In genomic region chr6:39054206-39054864, GRCm38 (mm10) we compare ENCODE assay signal across 13 mouse cellular contexts.
DNase-seq lines count a peak whose midpoint lies in the region; ATAC-seq and TF ChIP-seq lines count a peak whose summit lies in the region.
"Had no signal": no experiment of that assay in that cellular context is flagged by ENCODE, and none has a peak within 500 bp of the region (broad histone marks: within the 10 kb centered on the region; RNA-seq: fewer than 3 reads in every experiment).

No protein-coding gene starts in this region.

- H3K4me1 ChIP-seq in hindbrain, embryonic 15.5 days (replicated peaks): peaks cover 22% of the 10 kb centered on the region
- peaks cover 9% of the 10 kb centered on the region for H3K4me1 ChIP-seq in hindbrain, embryonic 10.5 days (replicated peaks)
- 0 out of 2 replicates have a peak, but pooled peaks cover 10% of the 10 kb centered on the region for H3K4me1 ChIP-seq in forebrain, postnatal 0 days (ENCODE audit: insufficient read depth)
- peaks cover 27% of the 10 kb centered on the region for H3K4me1 ChIP-seq in neural tube, embryonic 13.5 days (replicated peaks)

- DNase-seq in hindbrain, embryonic 10.5 days (ENCODE audit: low spot score): no peak
- peak; percentile 31 for DNase-seq in Patski (ENCODE audit: low read depth, low spot score)
- peak; percentile 49 for DNase-seq in forebrain, postnatal 0 days
- no peak for DNase-seq in spleen, adult 18-20 months
- DNase-seq in ovary, adult 18-20 months (ENCODE audit: low spot score): no peak
- DNase-seq: adrenal gland, postnatal 10 days; gastrocnemius, postnatal 36 days had no signal

- CTCF ChIA-PET in Patski (lab: Charles Lee): interaction anchor here (1.3 kb wide), 1 partner anchor 19 kb away, joined by 3 read pairs; no protein-coding TSS in a partner anchor

- H3K36me3 ChIP-seq in hindbrain, embryonic 15.5 days: no peaks in the 10 kb centered on the region
- no peaks in the 10 kb centered on the region for H3K36me3 ChIP-seq in hindbrain, embryonic 10.5 days
- H3K36me3 ChIP-seq in forebrain, postnatal 0 days (ENCODE audit: insufficient read depth): no peaks in the 10 kb centered on the region
- no peaks in the 10 kb centered on the region for H3K36me3 ChIP-seq in neural tube, embryonic 13.5 days
- H3K36me3 ChIP-seq: heart, embryonic 15.5 days; intestine, embryonic 15.5 days; stomach, embryonic 15.5 days had no signal

- 64% methylated on average over 13 of the region's 13 CpGs for WGBS in hindbrain, embryonic 15.5 days
- WGBS in hindbrain, embryonic 10.5 days: 90% methylated on average over 13 of the region's 13 CpGs
- 46% methylated on average over 13 of the region's 13 CpGs for WGBS in forebrain, postnatal 0 days
- WGBS in neural tube, embryonic 13.5 days: 35% methylated on average over 13 of the region's 13 CpGs

- in situ Hi-C loops in Patski (cut with MboI; ENCODE audit: low pct_unique_long_range_greater_than_20kb): no loop called here

- H3K27me3 ChIP-seq in hindbrain, embryonic 15.5 days: no peaks in the 10 kb centered on the region
- H3K27me3 ChIP-seq in hindbrain, embryonic 10.5 days (ENCODE audit: insufficient read depth, poor library complexity, severe bottlenecking): no peaks in the 10 kb centered on the region
- no peaks in the 10 kb centered on the region for H3K27me3 ChIP-seq in Patski
- no peaks in the 10 kb centered on the region for H3K27me3 ChIP-seq in forebrain, postnatal 0 days (ENCODE audit: insufficient read depth, low read length)
- H3K27me3 ChIP-seq in neural tube, embryonic 13.5 days: no peaks in the 10 kb centered on the region
- H3K27me3 ChIP-seq: heart, embryonic 15.5 days; intestine, embryonic 15.5 days; stomach, embryonic 15.5 days had no signal

- TF ChIP-seq CTCF in Patski (IDR thresholded peaks at IDR 0.05): no peak
- no peak for TF ChIP-seq CTCF in forebrain, postnatal 0 days (IDR thresholded peaks at IDR 0.05; ENCODE audit: low read depth)

- H3K9me3 ChIP-seq in hindbrain, embryonic 15.5 days: no peaks in the 10 kb centered on the region
- no peaks in the 10 kb centered on the region for H3K9me3 ChIP-seq in hindbrain, embryonic 10.5 days
- no peaks in the 10 kb centered on the region for H3K9me3 ChIP-seq in forebrain, postnatal 0 days (ENCODE audit: low read length)
- H3K9me3 ChIP-seq in neural tube, embryonic 13.5 days: no peaks in the 10 kb centered on the region
- H3K9me3 ChIP-seq: heart, embryonic 15.5 days; intestine, embryonic 15.5 days; stomach, embryonic 15.5 days had no signal

- POLR2A ChIA-PET in Patski (lab: Charles Lee): no interaction called here

- no peak overlapping the region for H3K4me2 ChIP-seq in hindbrain, embryonic 15.5 days
- H3K4me2 ChIP-seq in forebrain, postnatal 0 days (ENCODE audit: low read depth): no peak overlapping the region
- H3K4me2 ChIP-seq in neural tube, embryonic 13.5 days: no peak overlapping the region
- H3K4me2 ChIP-seq: heart, embryonic 15.5 days; intestine, embryonic 15.5 days; stomach, embryonic 15.5 days had no signal

- peak; percentile 52; the same call in 1 of the 2 replicates for ATAC-seq in hindbrain, embryonic 15.5 days (ENCODE audit: low FRiP score, low read depth)
- ATAC-seq in Patski: peak; percentile 52
- ATAC-seq in forebrain, postnatal 0 days: peak; percentile 67
- ATAC-seq in neural tube, embryonic 13.5 days (ENCODE audit: low read depth): peak; percentile 61

- peak overlapping the region; percentile 38; the same call in 1 of the 2 replicates for H3K27ac ChIP-seq in hindbrain, embryonic 15.5 days (replicated peaks)
- no peak overlapping the region for H3K27ac ChIP-seq in hindbrain, embryonic 10.5 days
- H3K27ac ChIP-seq in forebrain, postnatal 0 days (ENCODE audit: low read depth, low read length): no peak overlapping the region
- peak overlapping the region; percentile 82 for H3K27ac ChIP-seq in neural tube, embryonic 13.5 days (replicated peaks)
- H3K27ac ChIP-seq: heart, embryonic 15.5 days; intestine, embryonic 15.5 days; left cerebral cortex, adult 2 months; stomach, embryonic 15.5 days had no signal

- H3K4me3 ChIP-seq in hindbrain, embryonic 15.5 days: no peak overlapping the region
- no peak overlapping the region for H3K4me3 ChIP-seq in hindbrain, embryonic 10.5 days
- H3K4me3 ChIP-seq in forebrain, postnatal 0 days (ENCODE audit: low read depth, low read length): no peak overlapping the region
- H3K4me3 ChIP-seq in neural tube, embryonic 13.5 days: no peak overlapping the region
- H3K4me3 ChIP-seq: heart, embryonic 15.5 days; intestine, embryonic 15.5 days; left cerebral cortex, adult 2 months; stomach, embryonic 15.5 days had no signal

- H3K9ac ChIP-seq in hindbrain, embryonic 15.5 days: no peak overlapping the region
- H3K9ac ChIP-seq in forebrain, postnatal 0 days: no peak overlapping the region
- H3K9ac ChIP-seq in neural tube, embryonic 13.5 days: no peak overlapping the region
- H3K9ac ChIP-seq: heart, embryonic 15.5 days; intestine, embryonic 15.5 days; stomach, embryonic 15.5 days had no signal

Comparison
In these comparisons a context has a peak if more than half of its experiments do, and no peak if none do; other contexts are left out.
1. H3K27ac ChIP-seq: peak in hindbrain, embryonic 15.5 days (single experiment) and neural tube, embryonic 13.5 days (single experiment); none in hindbrain, embryonic 10.5 days (single experiment) and forebrain, postnatal 0 days (single experiment).
2. DNase-seq: peak in Patski (single experiment) and forebrain, postnatal 0 days (single experiment); none in hindbrain, embryonic 10.5 days (single experiment), spleen, adult 18-20 months (0 of 2) and ovary, adult 18-20 months (single experiment).
3. Peak in every context shown above with its lines, with median percentiles within 50 percentile points of each other: ATAC-seq.